Mouse (Mus musculus): ENCODE data around the gene Ccnd2.

The Ccnd2 gene

DNA sequence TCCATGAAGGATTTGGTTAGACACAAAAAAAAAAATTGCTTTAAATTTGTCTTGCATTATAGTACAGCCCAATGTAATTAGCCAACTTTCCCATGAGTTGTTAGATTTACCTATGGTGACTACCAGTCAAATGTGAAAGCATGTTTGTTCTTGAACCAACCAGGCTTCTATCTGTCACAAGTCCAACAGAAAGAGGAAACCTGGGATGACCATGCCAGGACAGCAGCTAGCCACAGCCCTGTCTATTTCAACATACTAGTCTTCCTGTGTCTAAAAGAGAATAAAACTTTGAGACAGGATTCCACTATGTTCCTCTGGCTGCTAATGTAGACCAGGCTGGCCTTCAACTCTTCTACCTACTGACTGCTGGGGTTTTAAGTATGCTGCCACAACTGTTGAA, 44.6 kb downstream of the Ccnd2 start:
- DNase-seq: no peak

DNA sequence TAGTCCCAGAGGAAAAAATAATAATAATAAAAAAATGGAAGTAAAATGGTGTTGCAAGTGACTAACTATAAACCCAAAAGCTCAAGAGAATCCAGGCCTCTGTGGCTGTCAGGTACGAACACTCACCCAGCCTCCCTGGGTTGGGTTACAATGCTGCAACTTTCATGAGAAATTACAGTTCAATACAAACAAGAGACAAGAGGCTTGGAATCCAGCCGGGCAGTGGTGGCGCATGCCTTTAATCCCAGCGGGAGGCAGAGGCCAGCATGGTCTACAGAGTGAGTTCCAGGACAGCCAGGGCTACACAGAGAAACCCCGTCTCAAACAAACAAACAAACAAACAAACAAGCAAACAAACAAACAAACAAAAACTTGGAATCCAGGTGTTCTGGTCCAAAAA, 45.3 kb downstream of the Ccnd2 start:
- no peak for DNase-seq

DNA sequence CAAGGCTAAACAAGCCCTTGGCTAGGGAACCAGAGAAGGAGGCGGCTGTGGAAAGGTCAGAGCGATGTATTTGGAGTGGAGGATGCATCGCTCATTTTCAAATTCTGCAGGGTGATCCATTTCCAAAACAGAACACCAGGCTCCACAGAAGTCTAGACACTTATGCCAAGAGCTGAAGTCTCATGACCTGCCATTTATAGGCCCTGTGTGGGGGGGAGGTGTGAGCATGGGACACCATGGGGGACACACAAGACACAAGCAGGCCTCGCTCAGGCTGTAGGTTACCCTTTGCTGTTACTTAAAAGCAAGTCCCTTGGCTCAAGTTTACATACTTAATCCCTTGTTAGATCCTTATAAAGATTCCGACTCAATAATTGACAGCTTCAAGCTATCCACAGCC, 45.8 kb downstream of the Ccnd2 start:
- DNase-seq: no peak

GRCm38 (mm10) chr6:127105107-127105506, 46.9 kb downstream of the Ccnd2 start:
- peak in 1 of 2 experiments; percentile 33 for DNase-seq

DNA sequence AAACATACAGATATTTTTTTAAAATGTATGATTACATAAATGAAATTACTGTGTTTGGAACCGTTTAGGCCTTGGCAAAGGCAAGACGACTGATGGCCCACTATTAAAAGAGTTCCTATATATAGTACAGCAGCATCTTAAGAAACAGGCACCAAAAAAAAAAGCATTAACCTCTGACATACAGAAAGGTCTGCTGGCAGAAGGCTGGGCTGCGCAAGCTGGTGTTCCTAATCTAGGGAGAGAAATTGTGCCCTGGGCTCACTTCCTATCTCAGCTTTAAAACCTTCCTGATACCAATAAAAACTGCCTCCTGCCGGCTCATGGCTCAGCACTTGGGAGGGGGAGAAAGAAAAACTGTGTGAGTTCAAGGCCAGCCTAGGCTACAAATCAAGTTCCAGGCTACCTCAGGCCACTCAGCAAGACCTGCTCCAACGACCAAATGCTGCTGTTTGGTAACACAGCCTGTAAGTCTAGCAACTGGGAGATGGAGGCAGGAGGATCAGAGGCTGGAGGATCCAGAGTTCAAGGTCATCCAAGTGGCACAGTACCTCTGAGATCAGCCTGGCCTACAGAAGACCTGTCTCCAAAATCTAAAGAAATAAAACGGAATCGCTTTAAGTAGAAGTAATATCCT, 47.5 kb downstream of the Ccnd2 start:
- no peak for DNase-seq

DNA sequence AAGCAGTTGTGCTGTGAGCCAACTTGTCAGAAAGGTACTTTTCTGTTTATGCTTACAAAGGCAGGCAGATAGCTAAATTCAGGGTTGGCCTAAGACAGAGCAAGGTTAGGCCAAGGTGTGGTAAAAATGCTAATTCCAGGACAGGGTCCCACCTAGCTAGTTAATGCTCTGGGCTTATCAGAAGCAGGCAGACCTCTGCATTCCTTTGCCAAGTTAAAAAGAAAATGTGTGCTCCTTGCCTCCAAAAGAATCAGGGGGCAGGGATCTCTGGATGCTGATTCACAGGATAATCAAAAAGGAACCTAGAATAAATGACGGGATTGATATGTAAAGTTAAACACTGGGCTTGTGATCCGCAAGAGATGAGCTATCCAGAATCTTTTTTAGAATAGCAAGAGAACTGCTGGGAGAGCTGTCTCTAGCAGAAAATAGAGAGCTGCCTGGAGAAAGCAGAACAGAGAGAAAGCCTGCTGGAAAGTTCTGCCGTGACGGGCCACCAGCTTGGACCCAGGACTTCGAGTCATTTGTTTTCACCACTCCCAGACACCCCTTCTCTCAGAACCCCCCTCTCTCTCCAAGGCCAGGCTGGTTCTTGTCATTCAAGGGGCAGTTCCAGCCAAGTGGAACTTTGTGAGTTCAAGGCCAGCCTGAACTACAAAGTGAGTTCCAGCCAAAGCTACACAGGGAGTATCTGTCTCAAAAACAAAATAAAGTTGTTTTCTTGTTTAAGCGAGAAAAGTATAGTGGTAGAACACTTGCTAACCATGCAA, 48.3 kb downstream of the Ccnd2 start:
- no peak for DNase-seq

- peak in 1 of 2 experiments; percentile 22 for DNase-seq
These were observed 57.4 kb downstream of the Ccnd2 start for GRCm38 (mm10) chr6:127094565-127094964.

DNA sequence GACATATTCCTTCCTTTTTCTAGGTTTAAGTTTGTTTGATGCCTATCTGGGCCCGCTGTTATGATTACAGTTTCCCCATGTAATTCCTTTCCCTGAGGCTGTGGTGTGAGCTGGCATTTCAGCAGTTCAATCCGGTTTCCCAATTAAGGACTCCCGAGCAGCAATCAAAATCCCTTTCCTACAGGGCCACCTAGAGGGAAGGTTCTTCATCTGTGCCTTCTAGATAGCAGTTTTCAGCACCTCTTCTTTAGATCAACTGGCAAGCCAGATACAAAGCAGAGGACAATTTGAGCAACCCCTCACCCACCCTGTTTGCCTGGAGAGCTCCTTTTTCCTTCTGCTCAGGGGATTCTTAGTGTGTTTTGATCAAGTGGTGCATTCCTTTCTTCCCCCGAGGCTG, 65.3 kb downstream of the Ccnd2 start:
- DNase-seq: peak in 1 of 2 experiments; percentile 52

- no peak for DNase-seq
These were observed 70.2 kb downstream of the Ccnd2 start for GRCm38 (mm10) chr6:127081820-127082219.

GRCm38 (mm10) chr6:127079867-127080731, 71.9 kb downstream of the Ccnd2 start:
- peak; percentile 58 to 63 for DNase-seq

Measured in lung, postnatal 4 days (tissue).